Comparison of ENCODE assay signal across 8 mouse cellular contexts in genomic region chr9:68014991-68015396, GRCm38 (mm10).
DNase-seq lines count a peak whose midpoint lies in the region; ATAC-seq and TF ChIP-seq lines count a peak whose summit lies in the region.

No protein-coding gene starts in this region.

- no peaks in the 10 kb centered on the region for H3K36me3 ChIP-seq in ES-Bruce4 (ENCODE audit: control insufficient read depth, insufficient read depth, low read length, poor library complexity, severe bottlenecking)
- H3K36me3 ChIP-seq in heart, embryonic 11.5 days (ENCODE audit: control insufficient read depth, insufficient read depth, low read length) = no peaks in the 10 kb centered on the region
- no peaks in the 10 kb centered on the region for H3K36me3 ChIP-seq in liver, embryonic 13.5 days

- TF ChIP-seq POLR2A in ES-Bruce4 (IDR thresholded peaks at IDR 0.05; ENCODE audit: insufficient read depth, low read length) = no peak
- no peak for TF ChIP-seq POLR2A in brain, embryonic 14.5 days (IDR thresholded peaks at IDR 0.05; ENCODE audit: borderline replicate concordance, extremely low read depth, insufficient read depth, insufficient read length, poor library complexity, severe bottlenecking)

- no peak for TF ChIP-seq EP300 in ES-Bruce4 (IDR thresholded peaks at IDR 0.05; ENCODE audit: insufficient read depth, low read depth, low read length)

- peak overlapping the region; percentile 37; the same call in 1 of the 2 replicates for H3K4me2 ChIP-seq in heart, embryonic 11.5 days
- H3K4me2 ChIP-seq in liver, embryonic 13.5 days = no peak overlapping the region

- H3K9ac ChIP-seq in ES-Bruce4 (ENCODE audit: low read depth, poor library complexity, severe bottlenecking) = no peak overlapping the region
- H3K9ac ChIP-seq in heart, embryonic 11.5 days (ENCODE audit: low read depth, low read length) = peak overlapping the region; percentile 34; the same call in 1 of the 2 replicates
- no peak overlapping the region for H3K9ac ChIP-seq in liver, embryonic 13.5 days

- peak; percentile 74; the same call in 1 of the 2 replicates for ATAC-seq in erythroblast, adult 5-6 weeks (replicated peaks; ENCODE audit: low FRiP score, poor library complexity, severe bottlenecking)
- ATAC-seq in heart, embryonic 11.5 days (replicated peaks; ENCODE audit: insufficient number of reproducible peaks, low FRiP score, low TSS enrichment) = no peak
- no peak for ATAC-seq in liver, embryonic 13.5 days (ENCODE audit: low read depth)

- TF ChIP-seq CTCF in ES-Bruce4 (IDR thresholded peaks at IDR 0.05; ENCODE audit: low read depth, low read length) = peak; percentile 95
- peak; percentile 97 for TF ChIP-seq CTCF in brain, embryonic 14.5 days (IDR thresholded peaks at IDR 0.05; ENCODE audit: borderline replicate concordance, extremely low read depth, insufficient read depth, insufficient read length)

- H3K4me1 ChIP-seq in ES-Bruce4 (ENCODE audit: control insufficient read depth, insufficient read depth, low read length) = no peaks in the 10 kb centered on the region
- no peaks in the 10 kb centered on the region for H3K4me1 ChIP-seq in heart, embryonic 11.5 days (ENCODE audit: control insufficient read depth, insufficient read depth, low read length)
- no peaks in the 10 kb centered on the region for H3K4me1 ChIP-seq in liver, embryonic 13.5 days (replicated peaks)

- H3K4me3 ChIP-seq in ES-Bruce4 (ENCODE audit: low read depth, low read length) = no peak overlapping the region
- H3K4me3 ChIP-seq in heart, embryonic 11.5 days (ENCODE audit: low read depth, low read length) = no peak overlapping the region
- H3K4me3 ChIP-seq in liver, embryonic 13.5 days (replicated peaks) = no peak overlapping the region

- no peak overlapping the region for H3K27ac ChIP-seq in ES-Bruce4 (ENCODE audit: insufficient read depth, low read length)
- H3K27ac ChIP-seq in heart, embryonic 11.5 days (ENCODE audit: low read depth, low read length) = no peak overlapping the region
- no peak overlapping the region for H3K27ac ChIP-seq in liver, embryonic 13.5 days

- DNase-seq in brain, embryonic 14.5 days (ENCODE audit: low read depth) = peak; percentile 77
- DNase-seq in kidney, postnatal 14 days = peak; percentile 81
- DNase-seq in liver, embryonic 13.5 days = peak; percentile 6
- DNase-seq in ovary, postnatal 14 days (ENCODE audit: low spot score) = peak; percentile 81
- DNase-seq in thymus, postnatal 36 days = peak; percentile 32 to 43

- H3K27me3 ChIP-seq in ES-Bruce4 (ENCODE audit: control insufficient read depth, insufficient read depth, low read length, poor library complexity, severe bottlenecking) = no peaks in the 10 kb centered on the region
- peaks cover 11% of the 10 kb centered on the region; the same call in 1 of the 2 replicates for H3K27me3 ChIP-seq in heart, embryonic 11.5 days (ENCODE audit: control insufficient read depth, insufficient read depth, low read length)
- H3K27me3 ChIP-seq in liver, embryonic 13.5 days = no peaks in the 10 kb centered on the region

- H3K9me3 ChIP-seq in ES-Bruce4 (replicated peaks; ENCODE audit: control insufficient read depth, insufficient read depth, low read length, poor library complexity, severe bottlenecking) = no peaks in the 10 kb centered on the region
- H3K9me3 ChIP-seq in heart, embryonic 11.5 days (replicated peaks; ENCODE audit: control insufficient read depth, low read length) = no peaks in the 10 kb centered on the region
- no peaks in the 10 kb centered on the region for H3K9me3 ChIP-seq in liver, embryonic 13.5 days (replicated peaks)

- 7% methylated on average over 11 of the region's 11 CpGs for WGBS in heart, embryonic 11.5 days (ENCODE audit: insufficient replicate concordance)
- 6% methylated on average over 11 of the region's 11 CpGs for WGBS in liver, embryonic 13.5 days (ENCODE audit: insufficient replicate concordance)

Comparison
In these comparisons a context has a peak if more than half of its experiments do, and no peak if none do; other contexts are left out.
1. DNase-seq: peak in every context shown above with its lines; median percentile 81 in kidney, postnatal 14 days; 81 in ovary, postnatal 14 days; 77 in brain, embryonic 14.5 days; 38 in thymus, postnatal 36 days; 6 in liver, embryonic 13.5 days.